Mouse (Mus musculus) lung, postnatal 36 days (tissue): Measurements from ENCODE around the gene Dtx4.

ENCODE experiments used
- DNase-seq: peaks from one replicate; pipeline ENCODE4 v3.0.0; 2022; ENCODE audit warnings: mixed read lengths

The Dtx4 gene

DNA sequence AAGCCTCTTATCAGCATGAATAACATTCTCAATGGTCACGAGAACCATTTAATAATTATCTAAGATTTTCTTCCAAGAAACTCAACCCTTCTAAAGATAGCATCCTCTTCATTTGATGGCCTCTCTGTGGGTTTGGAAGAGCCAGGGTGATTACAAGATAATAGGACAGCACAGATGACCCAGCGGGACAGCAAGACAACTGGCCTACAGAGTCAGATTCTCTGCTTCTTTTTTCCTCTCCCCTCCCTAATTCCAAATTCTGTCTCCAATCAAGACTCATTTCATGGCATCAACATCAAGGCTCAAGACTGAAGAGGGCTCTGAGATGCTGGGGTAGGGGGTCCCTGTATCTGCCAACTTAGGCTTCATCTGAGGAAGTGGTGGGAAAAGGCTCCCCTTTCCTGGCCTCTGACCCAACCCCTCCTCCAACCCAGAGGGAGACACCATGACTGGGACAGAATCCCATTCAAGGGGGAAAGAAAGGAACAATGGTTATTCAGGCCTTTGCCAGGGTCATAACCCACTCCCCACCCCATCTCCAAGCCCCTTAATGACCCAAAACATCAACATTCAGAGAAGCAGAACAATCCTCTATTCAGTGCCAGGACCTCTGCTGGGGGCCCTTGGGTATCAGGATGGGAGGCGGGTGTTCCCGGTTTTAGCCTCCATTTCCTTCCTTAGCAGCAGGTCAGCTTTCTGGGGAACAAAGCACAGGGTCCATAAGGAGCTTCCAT lies 7.6 kb downstream of the Dtx4 start:
- DNase-seq = no peak

DNA sequence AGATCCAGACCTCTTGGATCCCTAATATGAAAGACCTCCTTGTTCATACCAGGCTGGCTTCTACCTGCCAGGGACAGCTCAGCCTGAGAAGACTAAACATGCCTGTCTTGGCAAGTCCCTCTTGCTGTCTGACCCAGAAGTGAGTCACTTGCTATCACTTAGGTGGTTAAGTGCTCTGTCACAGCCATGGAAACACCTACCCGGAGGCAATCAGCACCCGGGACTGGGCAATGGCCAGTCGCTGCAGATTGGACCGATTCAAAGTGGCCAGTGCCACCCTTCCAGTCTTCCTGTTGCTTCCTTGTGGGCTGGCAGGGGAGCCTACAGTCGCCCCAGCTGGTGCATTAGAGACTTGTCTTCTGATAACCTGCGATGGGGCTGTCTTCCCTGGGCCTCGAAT lies 9.6 kb downstream of the Dtx4 start:
- DNase-seq = no peak

DNA sequence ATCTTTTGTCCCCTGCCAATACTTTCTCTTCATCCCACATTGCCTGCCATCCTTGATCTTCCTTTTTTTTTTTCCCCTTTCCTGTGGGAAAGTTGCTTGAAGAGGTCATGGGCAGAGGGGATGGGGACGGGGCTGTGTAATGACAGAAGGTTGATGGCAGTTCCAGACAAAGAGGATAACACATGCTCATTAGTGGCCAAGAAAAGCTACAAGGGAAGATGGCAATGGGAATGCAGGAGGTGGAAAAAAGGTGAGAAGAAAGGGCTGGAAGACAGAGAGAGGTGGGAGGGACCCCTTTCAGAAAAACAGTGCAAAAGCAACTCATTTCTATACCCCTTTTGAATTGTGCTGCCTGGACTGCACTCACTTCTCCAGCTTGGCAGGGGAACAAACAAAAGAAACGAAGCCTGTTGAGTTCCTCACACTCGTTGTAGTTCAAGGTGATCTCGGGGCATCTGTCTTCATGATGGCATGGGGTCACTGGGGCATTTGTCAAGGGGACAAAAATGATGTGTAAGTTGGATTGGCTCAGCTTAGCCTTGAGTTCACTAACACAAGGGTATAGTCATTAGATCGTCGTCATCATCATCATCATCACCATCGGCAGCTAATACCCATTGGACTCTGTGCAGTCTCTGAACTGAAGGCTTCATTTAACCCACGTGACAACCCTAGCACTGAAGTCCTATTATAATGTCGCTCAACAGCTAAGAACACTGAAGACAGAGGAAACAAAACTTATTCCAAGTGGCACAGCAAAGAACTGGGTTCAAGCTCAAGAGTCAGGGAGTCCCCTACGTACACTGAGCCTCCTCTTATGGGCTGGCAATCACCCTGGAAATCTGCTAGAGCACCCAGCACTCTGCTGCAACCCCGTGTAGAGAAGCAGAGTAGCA lies 11.3 kb downstream of the Dtx4 start:
- no peak for DNase-seq

DNA sequence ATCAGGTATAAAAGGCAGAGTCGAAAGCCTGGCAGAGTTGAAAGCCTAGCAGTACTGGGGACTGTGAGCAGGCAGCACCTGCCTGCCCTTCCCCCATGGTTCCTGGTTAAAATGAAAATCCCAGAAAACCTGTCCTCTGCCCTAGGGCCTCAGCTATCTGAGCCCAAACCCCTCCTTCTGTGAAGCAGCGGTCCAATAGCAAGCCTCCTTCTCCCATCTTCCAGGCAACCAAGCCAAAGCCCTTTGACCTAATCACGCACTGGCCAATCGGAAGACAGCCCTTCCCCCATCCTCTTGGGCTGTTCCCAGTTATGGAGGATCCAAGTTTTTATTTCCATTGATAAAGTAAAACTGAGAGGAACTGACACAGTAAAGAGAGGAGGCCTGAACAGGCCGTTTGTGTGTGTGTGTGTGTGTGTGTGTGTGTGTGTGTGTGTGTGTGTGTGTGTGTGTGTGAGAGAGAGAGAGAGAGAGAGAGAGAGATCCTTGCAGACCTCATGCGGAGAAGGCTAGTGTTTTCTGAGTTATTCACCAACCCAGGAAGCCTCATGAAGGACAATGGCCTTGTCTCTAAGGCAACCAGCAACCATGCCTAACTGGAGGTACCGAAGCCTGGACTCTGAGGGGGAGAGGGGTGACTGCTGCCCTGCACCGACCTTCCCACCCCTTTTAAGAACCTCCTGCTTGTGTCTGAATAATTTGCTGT lies 12.1 kb downstream of the Dtx4 start:
- peak; percentile 39 for DNase-seq

DNA sequence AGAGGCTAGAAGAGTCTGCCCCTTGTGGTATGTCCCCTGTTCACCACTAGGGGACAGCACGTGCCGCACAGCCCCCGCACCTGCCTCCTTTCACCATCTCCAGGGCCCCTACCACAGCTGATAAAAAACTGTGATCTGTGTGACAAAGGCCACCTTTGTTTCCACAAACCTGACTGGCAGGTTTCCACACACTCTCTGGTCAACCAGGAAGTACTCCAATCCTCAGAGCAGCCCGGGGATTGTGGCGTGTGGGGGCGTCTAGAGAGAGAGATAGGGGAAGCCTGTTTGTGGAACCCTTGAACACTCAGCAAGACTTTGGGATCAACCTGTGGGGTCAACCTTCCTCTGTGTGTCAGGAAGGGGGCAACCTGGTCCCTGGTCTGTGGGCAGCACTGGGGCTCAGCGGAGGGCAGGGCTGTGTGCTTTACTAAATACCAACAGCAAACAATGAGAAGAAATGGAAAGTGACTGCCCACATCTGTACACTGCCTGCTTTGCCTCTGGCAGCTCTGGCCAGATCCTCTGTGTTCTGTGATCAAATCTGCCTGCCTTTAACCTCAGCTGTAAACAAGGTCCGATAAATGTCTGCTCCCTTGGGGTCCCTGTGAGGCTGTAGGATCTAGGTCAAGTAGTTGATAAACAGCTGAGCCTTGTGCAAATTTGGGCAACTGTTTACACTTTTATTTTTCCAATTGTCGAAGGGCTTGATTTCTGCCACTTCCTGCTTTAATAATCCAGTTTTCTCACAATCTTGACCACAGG lies 12.9 kb downstream of the Dtx4 start:
- DNase-seq = peak; percentile 74

DNA sequence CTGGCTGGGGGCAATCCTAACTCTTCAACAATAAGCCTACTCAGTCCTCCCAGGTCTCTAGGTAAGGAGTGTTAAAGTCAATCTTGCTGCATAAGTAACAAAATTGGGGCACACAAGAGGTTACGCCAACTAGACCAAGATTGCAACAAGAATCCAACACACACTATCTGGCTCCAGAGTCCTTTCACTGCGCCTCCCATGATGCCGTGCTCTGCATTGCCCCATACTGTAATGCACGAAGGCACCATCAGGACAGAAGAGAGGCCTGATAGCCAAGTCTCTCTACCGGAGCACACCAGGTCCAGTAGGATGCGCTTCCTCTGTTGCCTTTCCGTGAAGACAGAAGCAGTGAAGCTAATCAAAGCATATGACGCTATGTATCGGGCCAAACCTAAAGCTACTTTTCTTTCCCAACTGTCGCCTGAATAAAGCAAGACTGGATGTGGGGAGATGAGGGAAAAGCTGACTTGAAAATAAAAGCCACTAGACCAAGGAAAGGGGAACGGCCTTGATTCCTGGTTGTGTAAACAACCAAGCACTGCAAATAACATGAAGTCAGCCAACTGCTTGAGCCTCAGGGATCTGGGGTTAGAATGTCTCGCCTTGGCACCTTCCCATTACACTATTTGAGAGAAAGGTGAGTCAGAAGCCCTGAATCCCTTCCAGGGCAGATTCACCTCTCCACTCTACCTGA lies 13.6 kb downstream of the Dtx4 start:
- no peak for DNase-seq

DNA sequence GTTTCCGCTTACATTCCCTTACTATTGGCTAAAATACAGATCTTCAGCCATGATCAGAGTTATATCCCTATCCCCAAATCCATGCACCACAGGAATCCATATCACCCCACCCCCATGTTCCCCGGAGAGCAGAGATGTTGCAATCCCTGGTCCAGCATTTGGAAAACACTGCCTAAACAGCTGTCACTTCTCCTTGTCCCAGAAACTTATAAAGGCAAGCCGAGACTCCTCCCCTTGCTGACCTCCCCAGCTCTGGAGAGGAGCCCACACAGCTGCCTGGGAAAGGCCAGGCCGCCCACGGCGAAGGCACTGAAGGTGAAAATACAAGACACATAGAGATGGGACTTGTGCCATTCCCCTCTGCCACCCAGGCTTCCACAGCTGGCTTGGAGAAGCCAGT lies 14.4 kb downstream of the Dtx4 start:
- DNase-seq = peak; percentile 87

GRCm38 (mm10) chr19:12485631-12486030 lies 15.6 kb downstream of the Dtx4 start:
- DNase-seq = no peak

GRCm38 (mm10) chr19:12485223-12485622 lies 16.0 kb downstream of the Dtx4 start:
- DNase-seq = no peak

DNA sequence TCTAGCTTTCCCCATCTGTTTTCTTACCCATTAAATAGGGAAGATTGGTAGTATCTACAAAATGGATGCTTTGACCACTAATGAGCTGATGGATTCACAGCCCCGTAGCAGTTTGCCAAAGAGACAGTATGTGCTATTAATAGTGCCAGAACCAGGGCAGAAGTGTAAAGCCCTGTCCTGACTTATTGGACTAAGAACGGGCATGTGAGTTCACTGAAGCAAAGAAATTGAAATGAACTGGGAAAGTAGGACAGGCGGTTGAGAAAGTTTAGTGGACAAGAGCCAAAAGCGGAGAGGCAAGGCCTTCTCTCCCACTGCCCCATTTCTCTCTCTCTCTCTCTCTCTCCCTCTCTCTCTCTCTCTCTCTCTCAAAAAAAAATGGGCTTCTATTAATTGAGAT lies 17.0 kb downstream of the Dtx4 start:
- DNase-seq = no peak

- peak; percentile 44 for DNase-seq
Measured at GRCm38 (mm10) chr19:12483782-12484181, 17.5 kb downstream of the Dtx4 start.

DNA sequence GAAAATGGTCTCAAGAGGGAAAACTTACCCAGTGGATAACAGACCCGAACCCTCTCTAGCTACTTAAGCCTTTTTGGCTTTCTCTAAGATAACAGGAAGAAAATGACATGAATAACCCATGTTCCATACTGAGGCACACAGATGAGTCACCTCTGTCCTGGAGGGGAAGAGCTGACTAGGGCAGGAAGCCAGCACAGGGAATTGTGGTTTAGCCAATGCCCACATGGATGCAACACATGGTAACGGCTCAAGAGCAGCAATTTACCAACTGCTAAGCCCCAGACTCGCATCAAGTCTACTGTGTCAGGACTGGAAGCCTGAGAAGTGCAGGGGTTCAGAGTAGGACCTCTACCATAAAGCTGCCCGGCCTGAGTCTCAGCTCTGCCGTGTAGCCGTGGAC lies 22.9 kb downstream of the Dtx4 start:
- DNase-seq = no peak

GRCm38 (mm10) chr19:12476721-12477270 lies 24.5 kb downstream of the Dtx4 start:
- DNase-seq = no peak

DNA sequence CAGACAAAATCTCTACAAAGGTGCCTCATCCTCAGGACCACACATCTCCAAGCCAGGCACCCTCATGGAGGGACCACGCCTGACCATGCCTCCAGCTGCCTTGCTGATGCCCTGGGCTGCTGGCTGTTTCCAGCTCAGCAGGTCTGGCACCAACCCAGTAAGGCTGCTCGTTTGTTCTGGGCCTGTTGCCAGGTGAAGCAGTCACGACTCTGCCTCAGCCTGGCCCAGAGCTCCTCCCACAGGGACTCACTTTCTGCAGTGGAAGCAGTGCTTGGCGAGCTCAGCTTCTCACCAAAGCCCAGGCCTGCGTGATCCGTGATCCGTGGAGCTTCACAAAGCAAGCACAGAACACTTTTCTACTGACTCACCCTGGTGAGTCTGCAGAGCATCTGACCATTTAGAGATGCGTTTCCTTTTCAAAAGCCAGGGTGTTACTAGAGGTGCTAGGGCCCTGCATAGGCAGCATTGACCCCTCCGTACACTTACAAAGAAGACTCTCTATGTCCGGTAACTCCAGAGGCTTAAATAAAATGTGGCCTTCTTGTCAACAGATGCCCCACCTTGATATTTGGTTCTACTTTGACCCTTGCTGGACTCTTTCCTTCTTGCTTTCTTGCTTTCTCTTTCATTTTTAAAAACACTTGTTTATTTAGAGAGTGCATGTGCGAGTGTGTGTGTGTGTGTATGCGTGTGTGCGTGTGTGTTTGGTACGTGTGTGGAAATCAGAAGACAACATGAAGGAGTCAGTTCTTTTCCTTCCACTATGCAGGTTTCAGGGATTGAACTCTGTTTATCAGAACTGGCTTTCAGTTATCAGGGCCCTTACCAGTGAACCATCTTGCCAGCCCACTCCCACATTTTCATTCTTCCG lies 25.6 kb downstream of the Dtx4 start:
- peak; percentile 96 for DNase-seq

GRCm38 (mm10) chr19:12473951-12474350 lies 27.3 kb downstream of the Dtx4 start:
- DNase-seq = peak; percentile 34

GRCm38 (mm10) chr19:12473201-12473641 lies 28.0 kb downstream of the Dtx4 start:
- no peak for DNase-seq

GRCm38 (mm10) chr19:12472381-12472976 lies 28.8 kb downstream of the Dtx4 start:
- no peak for DNase-seq

- peak; percentile 62 for DNase-seq
Measured at GRCm38 (mm10) chr19:12471866-12472265, 29.4 kb downstream of the Dtx4 start.

- DNase-seq = peak; percentile 44
Measured at GRCm38 (mm10) chr19:12467436-12467835, 33.8 kb downstream of the Dtx4 start.

- DNase-seq = peak; percentile 87
Measured at GRCm38 (mm10) chr19:12466204-12466603, 35.0 kb downstream of the Dtx4 start.
